Mouse (Mus musculus) heart, adult 18-20 months (tissue): ENCODE measurements around the gene Tnfaip3. TPM values are rescaled to one million over a fixed set of nuclear protein-coding genes. Genes with fewer than 3 reads are reported as not detected.

Experiments
- DNase-seq, 2 experiments: peaks; one replicate each; pipeline ENCODE4 v3.0.0; 2021 to 2022; ENCODE audit warnings: mixed read lengths in 1 of 2
- total RNA-seq, 2 experiments: library from RNA; stranded (reverse); gene quantifications; 2 replicates each; pipeline ENCODE4 v1.2.3; 2021

Tnfaip3 gene
- total RNA-seq, 2 experiments from 2014 or later, result 1.5 to 3.2 TPM

DNA sequence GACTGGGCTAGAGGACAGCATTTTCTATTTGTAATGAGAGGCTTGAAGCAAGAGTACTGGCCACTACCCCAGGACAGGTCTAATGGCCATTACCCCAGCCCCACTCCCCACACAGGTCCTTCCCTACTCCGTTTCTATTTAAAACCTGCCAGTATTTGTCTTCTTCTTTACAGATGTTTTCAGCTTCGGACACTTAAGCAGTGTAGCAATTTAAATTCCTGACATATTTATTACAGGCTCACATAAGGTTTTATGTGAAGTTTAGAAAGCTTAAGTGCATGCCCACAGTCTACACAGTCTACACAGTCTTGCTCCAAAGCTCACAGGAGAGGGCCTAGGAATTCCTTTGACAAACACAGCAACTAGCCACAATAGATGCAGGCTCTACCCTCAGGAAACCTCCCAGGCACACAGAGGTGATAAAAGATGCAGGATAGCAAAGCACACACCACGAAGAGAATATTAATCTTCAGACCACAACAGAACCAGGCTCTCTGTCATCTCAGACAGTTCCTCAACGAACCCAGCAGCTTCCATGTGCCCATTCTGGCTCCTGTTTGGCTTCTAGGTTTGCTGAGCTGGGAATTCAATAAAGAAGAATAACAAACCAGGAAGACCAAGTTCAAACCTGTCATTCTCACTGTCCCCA is 1.5 kb upstream of the Tnfaip3 start:
- DNase-seq, result no peak

DNA sequence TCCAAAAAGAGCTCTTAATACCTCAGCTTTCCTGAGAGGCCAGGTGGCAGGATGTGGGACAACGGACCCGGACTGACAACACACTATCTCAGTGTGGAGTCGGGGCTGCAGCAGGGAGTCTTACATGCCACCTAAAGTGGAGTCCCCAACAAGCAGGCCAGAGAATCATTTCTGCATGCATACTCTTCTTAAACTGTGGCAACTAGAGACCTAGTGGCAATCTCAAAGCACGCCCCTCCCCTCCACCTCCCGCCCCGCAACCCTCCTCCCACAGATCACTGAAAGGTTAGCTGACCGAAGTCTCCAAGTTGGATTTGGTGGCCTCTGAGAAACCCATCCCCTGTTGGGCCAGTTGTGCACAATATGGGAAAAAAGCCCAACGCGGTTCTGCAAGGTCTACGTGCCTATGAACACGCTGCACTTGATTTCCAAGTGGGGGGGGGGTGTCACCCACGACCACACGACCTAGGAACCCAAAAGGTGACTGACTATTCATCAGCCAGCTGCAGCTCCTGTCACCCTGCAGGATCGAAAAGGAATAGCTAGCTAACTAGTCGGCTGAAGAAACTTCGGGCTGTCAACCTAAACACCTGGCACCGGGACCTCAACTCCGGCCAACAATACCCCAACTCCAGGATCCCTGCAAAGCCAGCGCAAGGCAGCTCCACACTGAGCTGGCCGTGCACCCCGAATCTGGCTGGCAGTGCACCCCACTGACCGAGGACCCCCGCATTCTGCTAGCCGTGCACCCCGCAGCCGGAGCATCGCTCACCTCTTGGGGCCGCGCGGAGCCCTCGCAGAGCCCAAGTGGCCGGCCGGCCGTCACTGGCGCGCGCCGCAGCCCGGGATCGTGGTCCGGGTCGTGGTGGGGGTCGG is 838 bp downstream of the Tnfaip3 start:
- DNase-seq, result peak in 1 of 2 experiments; percentile 27

DNA sequence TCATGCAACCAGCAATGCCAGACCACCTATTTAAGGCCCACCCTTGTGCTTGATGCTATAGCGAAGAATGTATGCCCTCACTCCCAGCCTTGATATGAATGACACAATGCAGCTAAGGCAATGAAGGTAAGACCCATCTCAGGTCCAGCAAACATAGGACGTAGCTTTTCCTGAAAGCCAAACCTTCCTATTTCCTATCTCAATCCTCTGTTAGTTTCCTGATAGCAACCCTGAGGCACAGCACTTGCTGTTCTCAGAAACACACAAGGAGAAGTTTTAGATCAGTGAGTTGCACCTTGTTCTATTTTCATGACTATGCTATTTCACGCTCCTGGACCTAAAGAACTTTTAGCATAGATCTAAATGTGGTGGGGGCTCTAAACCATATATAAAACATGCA is 2.1 kb downstream of the Tnfaip3 start:
- no peak for DNase-seq

DNA sequence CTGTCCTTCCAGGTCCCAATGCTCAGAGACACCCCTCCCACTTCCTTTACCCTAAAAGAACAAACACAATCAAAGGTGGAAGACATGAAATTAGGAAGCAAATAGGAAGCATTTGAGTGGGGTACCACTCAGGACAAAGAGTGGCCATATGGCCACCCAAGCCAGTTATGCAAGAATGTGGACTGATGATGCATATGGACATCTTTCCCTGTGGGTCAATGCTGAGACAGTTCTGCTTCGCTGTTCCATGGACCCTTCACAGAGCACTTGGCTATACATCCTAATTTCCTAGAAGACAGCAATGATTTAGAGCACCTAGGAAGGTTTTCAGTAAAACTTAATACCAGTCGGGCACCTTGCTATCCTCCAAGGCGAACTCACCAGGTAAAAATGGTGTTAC is 2.8 kb downstream of the Tnfaip3 start:
- DNase-seq, result no peak

DNA sequence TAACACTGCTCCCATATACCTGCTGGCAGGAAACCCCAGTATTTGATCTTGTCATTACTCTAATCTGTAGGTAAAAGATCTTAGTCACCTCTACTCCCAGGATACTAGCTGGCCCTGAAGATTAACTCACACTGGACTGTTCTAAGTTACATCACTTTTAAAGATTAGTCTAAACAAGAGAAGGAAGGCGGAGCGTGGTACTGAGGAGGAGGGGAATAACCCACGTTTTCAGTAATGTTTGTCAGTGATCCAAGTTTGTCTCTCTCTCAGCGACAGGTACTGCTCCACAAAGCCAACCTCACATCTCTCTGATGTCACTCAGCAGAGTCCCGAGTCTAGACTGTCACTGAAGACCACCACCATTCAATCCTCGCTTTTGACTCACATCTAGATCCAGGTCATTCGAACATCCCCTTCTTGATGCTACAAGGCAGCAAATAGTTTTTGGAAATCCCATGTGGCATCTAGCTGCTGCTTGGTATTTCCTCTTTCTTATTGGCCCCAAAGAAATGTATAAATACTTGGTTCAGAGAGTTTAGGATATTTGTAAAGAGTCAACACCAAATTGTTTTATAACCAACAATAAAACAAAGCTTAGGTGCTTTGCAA is 3.5 kb downstream of the Tnfaip3 start:
- no peak for DNase-seq

DNA sequence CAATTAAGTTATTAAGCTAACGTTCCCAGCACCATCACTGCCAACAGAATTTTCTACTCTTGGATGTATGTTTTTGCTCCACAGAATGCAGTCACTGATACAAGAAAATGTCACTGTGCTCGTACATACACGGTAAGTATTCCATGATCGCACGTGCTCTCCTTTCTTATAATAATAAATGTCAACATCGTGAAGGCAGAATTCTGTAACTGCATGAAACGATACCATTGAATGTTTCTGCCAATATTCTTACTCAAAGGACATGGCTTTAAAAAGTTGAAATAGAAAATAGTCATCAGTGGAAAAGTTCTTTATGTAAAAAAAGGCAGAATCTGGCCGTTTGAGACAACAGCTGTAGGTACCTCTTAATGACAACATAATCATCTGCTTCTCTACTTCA is 5.0 kb downstream of the Tnfaip3 start:
- no peak for DNase-seq

DNA sequence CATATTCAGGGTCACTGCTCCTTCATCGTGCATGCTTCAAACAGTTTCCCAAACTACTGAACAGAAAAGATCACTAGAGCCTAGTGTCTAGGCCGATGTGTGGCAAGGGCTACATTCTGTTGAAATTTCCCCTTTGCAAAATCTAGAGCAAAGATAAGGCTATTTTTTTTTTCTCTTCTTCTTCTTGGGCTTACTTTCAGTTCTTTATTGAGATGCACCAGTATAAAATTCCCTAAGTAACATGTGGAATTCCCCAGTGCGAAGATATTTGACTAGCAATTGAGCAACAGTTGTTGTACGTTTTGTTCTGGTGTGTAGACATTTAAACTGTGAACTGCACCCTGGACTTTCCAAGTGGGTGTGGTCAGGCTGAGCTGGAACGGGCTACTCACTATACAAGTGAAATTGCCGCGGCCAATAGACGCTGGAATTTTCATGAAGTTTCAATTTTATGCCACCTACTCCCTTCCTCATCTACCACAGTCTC is 6.2 kb downstream of the Tnfaip3 start:
- peak; percentile 71 to 87 for DNase-seq

DNA sequence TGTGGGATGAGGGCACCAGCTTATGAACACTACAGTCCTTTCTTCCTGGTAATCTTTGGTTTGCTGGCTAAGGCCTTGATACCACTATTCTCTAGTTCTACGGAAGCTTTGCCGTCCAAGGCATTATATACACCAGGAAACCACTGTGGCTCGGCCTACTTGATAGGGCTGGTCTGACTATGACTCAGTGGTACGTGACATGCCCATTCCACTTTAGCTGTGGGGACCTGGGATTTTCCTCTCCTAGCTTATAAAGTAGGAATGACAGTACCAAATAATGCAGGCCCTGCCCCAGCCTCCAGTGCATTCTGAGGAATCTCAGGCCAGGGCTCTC is 6.9 kb downstream of the Tnfaip3 start:
- DNase-seq, result no peak

DNA sequence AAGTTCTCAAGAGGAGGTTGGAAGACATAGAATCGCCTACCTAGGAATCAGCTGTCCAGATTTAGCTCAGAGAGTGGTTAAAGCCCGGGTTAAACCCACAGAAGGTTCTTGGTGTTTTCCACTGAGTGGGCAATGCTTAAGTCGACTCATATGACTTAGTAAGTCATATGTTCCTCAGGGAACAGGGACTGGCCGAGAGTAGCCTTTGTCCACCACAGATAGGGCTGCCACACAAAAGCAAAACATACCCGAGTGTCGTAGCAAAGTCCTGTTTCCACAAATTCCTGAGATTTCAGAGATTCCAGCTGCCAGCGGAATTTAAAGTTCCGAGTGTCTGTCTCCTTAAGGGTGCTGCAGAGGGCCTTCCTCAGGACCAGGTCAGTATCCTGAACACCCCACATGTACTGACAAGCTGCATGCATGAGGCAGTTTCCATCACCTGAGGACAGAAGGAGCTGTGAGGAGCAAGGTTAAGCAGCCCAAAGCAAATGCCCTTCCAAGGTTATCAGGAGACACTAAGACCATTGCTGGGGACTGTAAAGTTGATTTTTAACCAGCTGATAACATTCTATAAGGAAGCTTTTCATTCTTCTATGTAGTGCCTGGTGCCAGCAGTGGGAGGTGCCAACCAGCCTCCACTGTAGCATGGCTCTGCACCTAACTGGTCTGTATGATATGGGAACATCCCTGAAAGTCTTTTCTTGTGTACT is 7.4 kb downstream of the Tnfaip3 start:
- no peak for DNase-seq

DNA sequence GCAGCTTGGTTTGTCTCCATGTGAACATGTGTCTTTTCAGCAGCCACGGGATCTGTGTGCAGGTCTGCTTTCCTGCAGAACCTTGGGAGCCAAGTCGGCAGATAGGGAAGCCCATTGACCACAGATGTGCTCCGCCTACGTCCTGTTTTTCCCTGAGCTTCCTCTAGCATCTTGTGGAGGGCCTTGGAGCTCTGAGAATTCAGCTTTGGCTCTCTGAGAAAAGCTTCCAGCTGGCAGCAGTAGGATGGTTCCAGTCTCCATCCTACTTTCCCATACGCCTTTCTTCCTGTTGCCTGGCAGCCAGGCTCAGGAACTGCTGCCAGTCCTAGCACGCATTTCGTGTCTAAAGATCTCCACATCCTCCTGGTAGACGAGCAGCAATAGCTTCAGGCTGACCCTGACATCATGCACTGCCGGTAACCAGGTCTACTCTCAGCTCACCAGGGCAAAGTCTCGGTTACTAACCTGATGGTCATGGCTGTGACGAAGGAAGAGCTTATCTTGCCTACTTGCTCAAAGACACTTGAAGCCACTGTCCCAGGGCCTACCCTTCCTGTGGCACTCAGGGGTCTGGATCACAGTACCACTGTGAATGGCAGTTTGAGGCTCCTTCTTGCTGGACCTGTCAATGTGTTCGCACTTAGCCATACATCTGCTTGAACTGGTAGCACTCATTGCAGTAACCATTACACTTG is 13.2 kb downstream of the Tnfaip3 start:
- peak in 1 of 2 experiments; percentile 23 for DNase-seq

DNA sequence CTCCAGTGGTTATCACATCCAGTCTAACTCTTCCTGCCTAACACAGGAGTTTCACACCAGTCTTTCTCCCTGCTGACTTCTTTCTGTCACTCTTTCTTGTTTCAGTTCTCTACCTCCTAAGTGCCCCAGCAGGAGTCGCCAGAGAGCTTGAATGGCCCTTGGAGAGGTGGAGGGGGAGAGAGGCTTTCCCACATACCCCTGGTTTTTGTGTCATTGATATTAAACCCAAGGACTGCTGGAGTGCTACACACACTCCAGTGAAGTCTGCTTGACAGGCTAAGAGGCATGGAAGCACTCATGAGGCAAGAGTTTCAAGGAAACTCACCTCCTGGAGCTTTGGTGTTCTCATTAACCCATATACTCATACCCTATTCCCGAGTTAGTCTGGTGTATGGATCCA is 16.0 kb downstream of the Tnfaip3 start:
- DNase-seq, result peak in 1 of 2 experiments; percentile 45

DNA sequence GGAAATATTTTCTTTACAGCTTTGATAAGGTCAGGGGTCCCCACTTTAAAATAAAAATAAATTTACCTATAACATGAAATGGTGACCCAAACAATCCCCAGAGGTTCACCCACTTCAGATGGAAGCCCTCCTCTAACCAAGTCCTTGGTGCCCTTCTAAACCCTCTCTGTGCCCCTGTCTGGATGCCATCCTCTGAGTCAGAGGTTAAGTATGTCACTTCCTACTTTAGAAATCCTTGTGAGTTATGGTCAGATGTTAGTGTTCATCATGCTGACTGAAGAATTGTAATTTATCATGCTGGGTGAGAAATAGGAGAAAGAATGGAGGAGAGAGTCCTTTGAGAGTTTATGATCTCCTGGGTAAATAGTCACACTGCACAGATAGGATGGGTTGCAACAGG is 19.1 kb downstream of the Tnfaip3 start:
- no peak for DNase-seq

DNA sequence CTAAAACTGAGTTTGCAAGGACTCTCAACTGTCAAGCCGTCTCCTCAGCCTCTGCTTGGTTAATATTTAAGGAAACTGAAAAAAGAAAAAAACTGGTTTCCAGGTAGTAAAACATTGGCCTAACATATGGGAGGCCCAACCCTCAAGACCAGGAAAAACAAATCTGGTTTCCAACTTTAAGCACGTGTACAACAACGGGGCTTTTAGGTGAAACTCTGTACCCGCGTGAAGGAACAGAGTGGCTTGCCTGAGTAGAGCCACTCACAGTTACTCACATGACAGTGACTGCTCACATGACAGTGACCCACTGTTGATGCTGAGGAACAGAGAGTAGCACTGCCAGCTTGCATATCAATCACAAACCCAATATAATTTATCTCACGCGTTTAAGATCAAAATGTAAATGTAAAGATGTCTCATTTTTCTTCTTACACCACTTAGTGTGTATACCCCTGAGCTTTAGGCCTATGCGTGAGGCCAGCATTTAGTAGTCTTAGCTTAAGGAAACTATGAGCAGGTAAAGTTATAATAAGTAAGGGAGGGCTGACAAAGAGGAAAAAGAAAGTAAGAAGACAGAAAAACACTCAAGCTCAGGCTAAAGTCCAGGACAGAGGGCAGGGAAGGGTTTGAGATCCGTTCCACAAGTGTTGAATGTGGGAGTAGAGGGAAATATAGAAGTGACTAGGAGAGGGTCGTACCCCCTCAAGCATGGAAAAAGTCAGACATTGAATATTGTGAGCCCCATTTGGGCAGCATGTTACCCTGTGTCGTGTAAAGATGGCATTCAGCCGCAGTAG is 19.8 kb downstream of the Tnfaip3 start:
- DNase-seq, result no peak

DNA sequence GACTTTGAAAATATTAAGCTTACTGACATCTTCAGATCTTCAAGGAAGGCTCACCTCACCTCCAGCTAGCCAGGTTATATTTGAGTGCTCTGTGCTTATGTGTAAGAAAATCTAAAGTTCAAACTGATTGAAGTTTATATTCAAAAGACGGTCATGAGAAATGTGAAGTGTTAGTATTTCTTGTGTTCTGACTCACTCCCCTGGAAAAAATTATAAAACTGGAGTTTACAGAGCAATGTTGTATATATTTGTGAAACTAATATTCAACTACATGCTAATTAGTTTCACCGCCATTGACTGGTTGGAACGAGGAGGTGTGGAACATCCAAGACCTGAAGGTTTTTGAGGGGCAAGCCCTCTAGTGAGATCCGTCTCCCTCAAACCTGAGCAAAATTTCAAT is 22.5 kb downstream of the Tnfaip3 start:
- no peak for DNase-seq

DNA sequence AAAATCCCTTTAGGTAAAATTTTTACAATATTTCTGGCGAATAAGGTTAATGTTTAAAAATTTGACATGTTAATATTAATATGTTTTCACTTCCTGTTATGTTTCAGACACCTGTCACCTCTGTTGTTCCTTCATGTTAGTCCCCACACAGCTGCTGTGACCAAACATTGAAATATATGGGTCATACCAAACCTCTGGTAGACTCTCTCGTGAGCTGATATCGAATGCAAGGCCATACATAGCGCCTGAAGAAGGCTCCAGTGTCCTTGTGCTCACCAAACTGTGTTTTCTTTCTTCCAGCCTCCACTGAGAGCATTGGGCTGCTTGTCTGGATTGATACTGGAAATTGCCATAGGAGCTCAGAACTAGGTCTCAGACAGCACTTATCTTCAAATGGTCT is 24.4 kb downstream of the Tnfaip3 start:
- no peak for DNase-seq

DNA sequence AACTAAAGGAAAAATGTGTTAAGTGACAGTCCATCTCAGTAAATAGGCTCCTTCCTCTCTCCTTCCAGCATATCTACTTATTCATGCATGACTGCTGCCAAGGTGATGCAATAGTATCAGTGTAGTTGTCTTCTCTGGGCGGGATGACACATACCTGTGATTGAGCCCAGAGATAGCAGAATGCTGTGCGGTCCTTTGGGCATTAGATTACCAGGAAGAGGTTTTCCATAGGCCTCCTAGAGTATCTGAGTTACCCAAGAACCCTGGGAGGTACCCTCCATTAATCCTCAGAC is 27.6 kb downstream of the Tnfaip3 start:
- DNase-seq, result no peak

DNA sequence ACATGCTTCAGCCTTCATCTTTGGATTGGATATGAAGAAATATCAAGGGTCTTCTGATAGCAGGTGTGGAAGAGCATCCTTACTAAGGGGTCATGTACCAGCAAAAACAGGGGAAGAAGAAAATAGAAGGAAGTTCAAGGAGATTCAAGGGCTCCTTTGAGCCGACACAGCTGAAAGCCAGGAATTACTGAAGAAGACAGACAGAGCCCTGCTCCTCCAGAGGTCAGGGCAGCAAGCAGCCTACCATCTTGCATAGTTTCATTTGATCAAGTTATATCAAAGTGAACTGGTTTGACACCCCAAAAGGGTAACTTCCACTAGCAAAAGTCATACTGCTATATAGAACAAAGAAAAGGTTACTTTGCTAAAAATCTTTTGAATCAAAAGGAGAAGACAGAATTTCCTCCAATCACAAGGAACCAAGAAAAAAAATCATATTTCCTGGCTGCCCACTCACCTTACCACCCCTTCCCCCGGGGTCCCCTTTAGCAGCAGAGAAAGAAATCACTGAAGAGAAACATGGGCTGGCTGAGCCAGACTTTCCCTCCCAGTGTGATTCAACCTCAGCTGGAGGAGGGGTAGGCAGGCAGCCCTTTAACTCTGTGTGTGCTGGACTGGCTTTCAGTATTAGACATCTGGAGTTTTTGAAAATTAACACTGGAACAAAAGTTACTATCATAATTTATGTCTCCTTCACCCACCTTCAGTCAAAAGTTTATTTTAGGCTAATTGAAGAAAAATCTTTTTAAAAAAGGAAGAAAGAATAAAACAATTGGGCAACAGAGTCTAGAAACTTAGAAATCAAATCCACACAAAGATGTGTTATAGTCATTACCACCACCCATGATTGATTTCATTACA is 28.2 kb downstream of the Tnfaip3 start:
- DNase-seq, result no peak

DNA sequence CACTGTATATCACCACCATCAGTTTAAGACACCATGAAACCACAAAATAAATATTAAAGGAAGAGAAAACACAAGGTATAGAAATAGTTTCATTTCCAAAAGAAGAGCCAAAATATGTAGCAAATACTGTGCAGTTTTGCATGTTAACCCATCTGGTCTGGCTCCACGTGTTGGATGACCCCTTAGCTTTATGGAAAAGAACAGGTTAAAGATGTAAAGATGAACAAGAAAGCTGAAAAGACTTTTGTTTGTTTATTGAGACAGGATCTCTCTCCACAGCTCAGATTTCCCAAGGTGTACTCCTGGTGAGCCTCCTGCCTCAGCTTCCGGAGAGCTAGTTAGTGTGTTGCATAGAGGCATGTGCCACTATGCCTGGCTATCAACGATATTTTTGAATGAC is 29.9 kb downstream of the Tnfaip3 start:
- DNase-seq, result no peak

DNA sequence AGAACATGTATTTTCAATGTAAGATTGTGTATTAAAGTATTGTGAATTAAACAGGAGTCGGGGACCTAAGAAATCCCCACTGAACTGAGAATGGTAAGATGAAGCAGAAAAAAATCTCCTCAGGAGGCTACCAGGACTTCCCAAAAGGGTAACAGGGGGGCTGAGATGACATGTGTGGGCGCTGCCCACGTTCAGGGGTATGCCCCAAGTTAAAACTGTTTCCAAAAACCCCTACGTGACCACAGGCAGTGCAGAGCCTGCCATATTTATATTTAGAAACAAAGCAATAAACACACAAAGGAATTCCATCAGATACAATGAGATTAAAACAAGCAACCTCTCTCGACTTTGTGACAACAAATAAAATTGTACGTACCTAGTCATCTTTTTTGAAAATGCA is 31.9 kb downstream of the Tnfaip3 start:
- DNase-seq, result no peak

DNA sequence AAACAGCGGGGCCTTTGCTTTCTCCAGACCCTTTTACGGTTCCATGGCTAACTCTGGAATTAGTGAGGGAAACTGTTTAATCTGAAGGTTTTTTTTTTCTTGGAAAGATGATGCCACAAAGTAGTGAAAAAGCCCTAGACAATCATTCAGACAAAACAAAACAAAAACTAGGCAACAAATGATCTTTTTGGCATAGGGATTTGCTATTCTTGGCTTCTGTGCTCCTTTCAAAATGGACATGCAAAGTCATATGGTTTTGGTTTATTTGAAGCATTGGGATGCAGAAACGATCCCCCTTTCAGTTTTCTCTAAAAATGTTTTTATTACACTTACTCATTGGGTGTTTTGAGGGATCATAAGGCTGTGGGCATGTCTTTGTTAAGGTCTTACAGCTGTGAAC is 41.0 kb downstream of the Tnfaip3 start:
- no peak for DNase-seq
